Mouse (Mus musculus) kidney, adult 2 months (tissue): ENCODE measurements around the gene Opa1.

ENCODE experiments used
- CTCF ChIP-seq: fragments of 200-500 bp; conservative IDR thresholded peaks from 2 replicates; pipeline ENCODE4 v1.5.1; 2011; ENCODE audit warnings: low read depth, mild to moderate bottlenecking, control low read depth, low read length, moderate library complexity, mixed read lengths; ENCODE audit not compliant: insufficient read depth, insufficient read length
- POLR2A ChIP-seq: fragments of 200-500 bp; IDR thresholded peaks from one replicate; pipeline ENCODE4 v1.6.1; 2011; ENCODE audit warnings: low read depth, low read length, control low read depth

DNA sequence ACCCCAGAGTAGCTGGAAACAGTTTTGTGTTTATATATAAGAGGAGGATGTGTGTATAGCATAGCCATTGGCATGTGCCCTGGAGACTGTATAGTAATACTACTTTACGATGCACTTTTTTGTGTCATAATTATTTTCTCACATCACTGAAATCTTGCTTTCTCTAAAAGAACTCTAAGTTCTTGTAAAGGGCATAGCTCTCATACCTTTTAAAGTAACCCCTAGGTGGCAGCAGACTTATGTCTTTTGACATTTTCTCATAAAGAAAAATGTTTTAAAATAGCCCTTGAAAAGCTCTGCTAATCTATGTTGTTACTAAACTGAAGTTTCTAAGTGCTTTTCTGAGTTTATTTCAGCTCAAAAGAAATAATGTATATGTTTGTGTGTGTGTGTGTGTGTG is 49.9 kb downstream of the Opa1 start:
- TF ChIP-seq CTCF: no peak
- TF ChIP-seq POLR2A: no peak
